ENCODE assay signal across 9 mouse cellular contexts in genomic region chr6:91200429-91201188, GRCm38 (mm10). TPM values are rescaled to one million over a fixed set of nuclear protein-coding genes. Genes with fewer than 3 reads are reported as not detected.
A peak's percentile ranks its signal among the peaks of the same experiment; 100 is the strongest.
DNase-seq lines count a peak whose midpoint lies in the region; ATAC-seq and TF ChIP-seq lines count a peak whose summit lies in the region.
"Had no signal": no experiment of that assay in that cellular context is flagged by ENCODE, and none has a peak within 500 bp of the region (broad histone marks: within the 10 kb centered on the region; RNA-seq: fewer than 3 reads in every experiment).

No protein-coding gene starts in this region.

- 0 out of 2 replicates have a peak overlapping the region, but pooled peaks have one; percentile 16 for H3K9ac ChIP-seq in heart, embryonic 14.5 days (ENCODE audit: low read length)
- no peak overlapping the region for H3K9ac ChIP-seq in neural tube, embryonic 15.5 days (replicated peaks)

- intact Hi-C loops in left cerebral cortex, adult 2 months (cut with DNase I): no loop called here

- H3K9me3 ChIP-seq in heart, embryonic 14.5 days (ENCODE audit: control insufficient read depth, low read length): no peaks in the 10 kb centered on the region
- H3K9me3 ChIP-seq in neural tube, embryonic 15.5 days (replicated peaks): no peaks in the 10 kb centered on the region

- H3K27me3 ChIP-seq in heart, embryonic 14.5 days (ENCODE audit: control insufficient read depth, insufficient read depth, low read length): peaks cover 3% of the 10 kb centered on the region; the same call in 1 of the 2 replicates
- H3K27me3 ChIP-seq in neural tube, embryonic 15.5 days (replicated peaks): no peaks in the 10 kb centered on the region

- no peaks in the 10 kb centered on the region for H3K36me3 ChIP-seq in heart, embryonic 14.5 days (ENCODE audit: control insufficient read depth, insufficient read depth, low read length)
- H3K36me3 ChIP-seq in neural tube, embryonic 15.5 days: no peaks in the 10 kb centered on the region

- no peak overlapping the region for H3K4me2 ChIP-seq in heart, embryonic 14.5 days (ENCODE audit: low read length)
- no peak overlapping the region for H3K4me2 ChIP-seq in neural tube, embryonic 15.5 days

- H3K27ac ChIP-seq in heart, embryonic 14.5 days (replicated peaks in 1 of 2; ENCODE audit: control insufficient read depth in 1 of 2, insufficient read depth in 1 of 2, low read depth in 2 of 2, low read length in 2 of 2): peak overlapping the region; percentile 69 to 72
- no peak overlapping the region for H3K27ac ChIP-seq in left cerebral cortex, adult 2 months
- H3K27ac ChIP-seq in neural tube, embryonic 15.5 days (replicated peaks): peak overlapping the region; percentile 63

- TF ChIP-seq CTCF in left cerebral cortex, adult 2 months (IDR thresholded peaks at IDR 0.05): no peak

- peaks cover 29 to 39% of the 10 kb centered on the region in 2 experiments for H3K4me1 ChIP-seq in heart, embryonic 14.5 days (ENCODE audit: control insufficient read depth in 2 of 2, insufficient read depth in 2 of 2, low read length in 2 of 2)
- peaks cover 26% of the 10 kb centered on the region for H3K4me1 ChIP-seq in neural tube, embryonic 15.5 days

- H3K4me3 ChIP-seq in heart, embryonic 14.5 days (ENCODE audit: control insufficient read depth in 1 of 2, insufficient read depth in 1 of 2, low read depth in 1 of 2, low read length in 2 of 2): no peak overlapping the region
- H3K4me3 ChIP-seq in left cerebral cortex, adult 2 months: no peak overlapping the region
- no peak overlapping the region for H3K4me3 ChIP-seq in neural tube, embryonic 15.5 days (replicated peaks)

- ATAC-seq in heart, embryonic 14.5 days (ENCODE audit: insufficient number of reproducible peaks, insufficient read depth, low FRiP score, low read depth): peak; percentile 55; the same call in 1 of the 2 replicates
- peak; percentile 82 for ATAC-seq in neural tube, embryonic 15.5 days (ENCODE audit: low FRiP score)

- WGBS in heart, embryonic 14.5 days: 37% methylated on average over 8 of the region's 8 CpGs
- WGBS in neural tube, embryonic 15.5 days: 32% methylated on average over 8 of the region's 8 CpGs

- DNase-seq in cerebellum, adult 11-12 months: peak; percentile 27
- DNase-seq in cerebellum, adult 9-10 months: no peak
- peak; percentile 60 for DNase-seq in embryo, embryonic 10 days (ENCODE audit: low spot score)
- DNase-seq in left cerebral cortex, adult 2 months (ENCODE audit: extremely low spot score in 1 of 2, low spot score in 2 of 2): peak; percentile 48 to 70
- DNase-seq in spleen, postnatal 14 days (ENCODE audit: low spot score in 2 of 2): no peak
- DNase-seq in gastrocnemius, adult 8-10 months (ENCODE audit: low spot score in 2 of 2): no peak

RNA-seq across cellular contexts. Expression of gene Fbln2, which starts 11.6 kb away (rescaled TPM):
- 127 and 144 TPM in 2 replicates for polyA plus RNA-seq in heart, embryonic 14.5 days (2014; fragmentation: Nextera tagmentation; extraction: Ambion mirVana)
- 1 to 10 TPM; 5.7 to 8.0 TPM for total RNA-seq in left cerebral cortex, adult 2 months (2021)
- 33.7 and 47.7 TPM in 2 replicates for polyA plus RNA-seq in neural tube, embryonic 15.5 days (2015; fragmentation: Nextera tagmentation; extraction: Ambion mirVana)
- total RNA-seq in gastrocnemius, adult 8-10 months (2022): 10 to 100 TPM; 27.5 to 46.3 (median 36.2) TPM
- total RNA-seq: common myeloid progenitor, adult 5-6 weeks had no signal

RNA-seq across cellular contexts. Expression of gene Hdac11, which starts 44.1 kb away (rescaled TPM):
- 11.4 and 12.7 TPM in 2 replicates for polyA plus RNA-seq in heart, embryonic 14.5 days (2014; fragmentation: Nextera tagmentation; extraction: Ambion mirVana)
- total RNA-seq in left cerebral cortex, adult 2 months (2021): 100 to 1,000 TPM; 174 to 176 TPM
- 41.7 and 51.5 TPM in 2 replicates for polyA plus RNA-seq in neural tube, embryonic 15.5 days (2015; fragmentation: Nextera tagmentation; extraction: Ambion mirVana)
- total RNA-seq in gastrocnemius, adult 8-10 months (2022): 1 to 10 TPM; 7.0 to 9.6 (median 8.6) TPM

Comparison
In these comparisons a context has a peak if more than half of its experiments do, and no peak if none do; other contexts are left out.
1. DNase-seq: peak in cerebellum, adult 11-12 months (single experiment), embryo, embryonic 10 days (single experiment) and left cerebral cortex, adult 2 months (2 of 2); none in cerebellum, adult 9-10 months (single experiment), spleen, postnatal 14 days (0 of 2) and gastrocnemius, adult 8-10 months (0 of 2).
2. RNA of gene Hdac11, which starts 44.1 kb away (total RNA-seq): 174 to 176 TPM in left cerebral cortex, adult 2 months; 7.0 to 9.6 TPM in gastrocnemius, adult 8-10 months; every median in the first group is over 10 times any median in the second.